Mouse (Mus musculus) bone marrow macrophage, adult 2 months (primary cell): ENCODE data around the gene Ltn1.

ENCODE experiments used
- CTCF ChIP-seq: IDR thresholded peaks from 2 replicates; pipeline ENCODE4 v1.5.1; 2012; ENCODE audit warnings: low read depth, mild to moderate bottlenecking, low read length, moderate library complexity
- POLR2A ChIP-seq: IDR thresholded peaks from 2 replicates; pipeline ENCODE4 v1.6.1; 2012; ENCODE audit warnings: mild to moderate bottlenecking, low read depth, low read length, borderline replicate concordance

DNA sequence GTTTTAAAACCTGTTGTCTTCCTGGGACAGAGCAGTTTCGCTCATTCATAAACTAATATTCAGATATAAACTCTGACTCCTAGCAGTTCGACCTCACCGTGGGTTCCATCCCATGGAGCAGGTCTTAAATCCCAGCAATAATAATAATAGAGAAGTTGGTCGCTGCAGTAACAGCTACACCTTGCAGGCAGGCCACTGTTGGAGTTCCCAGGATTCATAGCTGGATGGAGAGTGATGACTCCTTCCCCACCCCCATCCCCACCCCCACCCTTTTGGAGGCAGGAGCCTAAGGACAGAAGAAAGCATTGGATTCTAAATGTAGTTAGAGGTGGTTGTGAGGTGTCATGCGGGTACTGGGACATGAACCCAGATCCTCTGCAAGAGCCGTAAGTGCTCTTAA, 66.0 kb downstream of the Ltn1 start:
- TF ChIP-seq CTCF (no peak), POLR2A (no peak)
